Mouse (Mus musculus) MEL (cell line): Measurements from ENCODE around the gene Slc4a1. TPM values are rescaled to one million over a fixed set of nuclear protein-coding genes. Genes with fewer than 3 reads are reported as not detected.

ENCODE experiments used
- DNase-seq: peaks from one replicate; pipeline ENCODE4 v3.0.0; 2011; ENCODE audit warnings: low read depth, low spot score
- H3K27ac ChIP-seq: 2 replicates; pipeline ENCODE4 v1.5.1; 2012; ENCODE audit warnings: low read depth, mild to moderate bottlenecking, control low read depth, low read length, moderate library complexity; ENCODE audit not compliant: control insufficient read depth
- H3K27me3 ChIP-seq, 2 experiments: fragments of 150-350 bp in 1 of 2; sonication (generic) in 1 of 2; 2 replicates each; pipeline ENCODE4 v1.6.1; 2012; ENCODE audit warnings: low read length in 2 of 2, mild to moderate bottlenecking in 2 of 2, improper control_type of control experiment in 1 of 2, moderate library complexity in 1 of 2; ENCODE audit not compliant: insufficient read depth in 2 of 2, control insufficient read depth in 1 of 2
- H3K36me3 ChIP-seq, 2 experiments: 2 replicates each; pipeline ENCODE4 v1.6.1; 2012 to 2014; ENCODE audit warnings: low read length in 2 of 2, improper control_type of control experiment in 1 of 2, inconsistent platforms in 1 of 2, mild to moderate bottlenecking in 1 of 2; ENCODE audit not compliant: insufficient read depth in 2 of 2, control insufficient read depth in 1 of 2
- H3K4me1 ChIP-seq, 2 experiments: fragments of 150-350 bp in 1 of 2; sonication (generic) in 1 of 2; 2 replicates each; pipeline ENCODE4 v1.6.1; 2012; ENCODE audit warnings: low read length in 2 of 2, improper control_type of control experiment in 1 of 2, mild to moderate bottlenecking in 1 of 2; ENCODE audit not compliant: insufficient read depth in 2 of 2, control insufficient read depth in 1 of 2
- H3K4me3 ChIP-seq, 2 experiments: fragments of 150-350 bp in 1 of 2; sonication (generic) in 1 of 2; 2 replicates each; pipeline ENCODE4 v1.5.1; 2012; ENCODE audit warnings: low read depth in 2 of 2, low read length in 2 of 2, mild to moderate bottlenecking in 2 of 2, moderate library complexity in 2 of 2, control low read depth in 1 of 2, improper control_type of control experiment in 1 of 2; ENCODE audit not compliant: control insufficient read depth in 1 of 2, insufficient read depth in 1 of 2
- H3K79me2 ChIP-seq: 2 replicates; pipeline ENCODE4 v1.6.1; 2012; ENCODE audit warnings: mild to moderate bottlenecking, low read length, moderate library complexity; ENCODE audit not compliant: control insufficient read depth, poor library complexity, insufficient read depth
- H3K9ac ChIP-seq: 2 replicates; pipeline ENCODE4 v1.6.1; 2012; ENCODE audit warnings: low read depth, mild to moderate bottlenecking, control low read depth, low read length, moderate library complexity; ENCODE audit not compliant: control insufficient read depth, poor library complexity, severe bottlenecking
- H3K9me3 ChIP-seq: fragments of 150-350 bp; sonication (generic); replicated peaks from 2 replicates; pipeline ENCODE4 v1.6.1; 2012; ENCODE audit warnings: mild to moderate bottlenecking, low read length, improper control_type of control experiment, moderate library complexity; ENCODE audit not compliant: insufficient read depth
- BHLHE40 ChIP-seq: IDR thresholded peaks from 2 replicates; pipeline ENCODE4 v1.6.1; 2012; ENCODE audit warnings: low read depth, mild to moderate bottlenecking, inconsistent platforms, low read length, improper control_type of control experiment, borderline replicate concordance
- CHD1 ChIP-seq: IDR thresholded peaks from 2 replicates; pipeline ENCODE4 v1.6.1; 2012; ENCODE audit warnings: low read depth, mild to moderate bottlenecking, inconsistent platforms, low read length, improper control_type of control experiment
- CHD2 ChIP-seq: IDR thresholded peaks from 2 replicates; pipeline ENCODE4 v1.6.1; 2011; ENCODE audit warnings: low read length, improper control_type of control experiment
- CTCF ChIP-seq, 3 experiments: IDR thresholded peaks in 2 of 3; conservative IDR thresholded peaks in 1 of 3; 2 replicates each; pipeline ENCODE4 v1.5.1; 2011 to 2012; ENCODE audit warnings: low read length in 3 of 3, low read depth in 2 of 3, mild to moderate bottlenecking in 2 of 3, improper control_type of control experiment in 1 of 3, inconsistent platforms in 1 of 3, mixed read lengths in 1 of 3, moderate library complexity in 1 of 3; ENCODE audit not compliant: control insufficient read depth in 1 of 3, insufficient read depth in 1 of 3, poor library complexity in 1 of 3, severe bottlenecking in 1 of 3
- ELF1 ChIP-seq: IDR thresholded peaks from 2 replicates; pipeline ENCODE4 v1.6.1; 2014; ENCODE audit warnings: low read depth, mild to moderate bottlenecking, inconsistent platforms, low read length, improper control_type of control experiment, moderate library complexity
- HCFC1 ChIP-seq: IDR thresholded peaks from 2 replicates; pipeline ENCODE4 v1.6.1; 2012; ENCODE audit warnings: low read depth, mild to moderate bottlenecking, inconsistent platforms, low read length, improper control_type of control experiment, moderate library complexity
- KAT2A ChIP-seq: conservative IDR thresholded peaks from 2 replicates; pipeline ENCODE4 v1.6.1; 2012; ENCODE audit warnings: low read depth, low read length, improper control_type of control experiment, inconsistent platforms
- MEF2A ChIP-seq: IDR thresholded peaks from 2 replicates; pipeline ENCODE4 v1.6.1; 2014; ENCODE audit warnings: low read depth, mild to moderate bottlenecking, inconsistent platforms, low read length, improper control_type of control experiment; ENCODE audit not compliant: poor library complexity, insufficient replicate concordance, severe bottlenecking; ENCODE audit errors: extremely low read depth
- MYB ChIP-seq: IDR thresholded peaks from 2 replicates; pipeline ENCODE4 v1.6.1; 2011; ENCODE audit warnings: mild to moderate bottlenecking, low read depth, low read length, improper control_type of control experiment
- NELFE ChIP-seq: IDR thresholded peaks from 2 replicates; pipeline ENCODE4 v1.6.1; 2011; ENCODE audit warnings: low read depth, low read length, improper control_type of control experiment
- POLR2A ChIP-seq, 2 experiments: IDR thresholded peaks; 2 replicates each; pipeline ENCODE4 v1.6.1; 2011 to 2012; ENCODE audit warnings: low read length in 2 of 2, mild to moderate bottlenecking in 2 of 2, control low read depth in 1 of 2, improper control_type of control experiment in 1 of 2, low read depth in 1 of 2, moderate library complexity in 1 of 2; ENCODE audit not compliant: control insufficient read depth in 1 of 2, insufficient read depth in 1 of 2, poor library complexity in 1 of 2
- RAD21 ChIP-seq: IDR thresholded peaks from 2 replicates; pipeline ENCODE4 v1.6.1; 2011; ENCODE audit warnings: mild to moderate bottlenecking, low read depth, low read length, improper control_type of control experiment
- SIN3A ChIP-seq: IDR thresholded peaks from 2 replicates; pipeline ENCODE4 v1.6.1; 2012; ENCODE audit warnings: low read length, improper control_type of control experiment, inconsistent platforms
- TCF12 ChIP-seq: IDR thresholded peaks from 2 replicates; pipeline ENCODE4 v1.6.1; 2014; ENCODE audit warnings: low read depth, mild to moderate bottlenecking, inconsistent platforms, low read length, improper control_type of control experiment, moderate library complexity
- UBTF ChIP-seq: IDR thresholded peaks from 2 replicates; pipeline ENCODE4 v1.6.1; 2012; ENCODE audit warnings: low read depth, mild to moderate bottlenecking, inconsistent platforms, low read length, improper control_type of control experiment, moderate library complexity, borderline replicate concordance; ENCODE audit not compliant: insufficient read depth
- ZC3H11A ChIP-seq: IDR thresholded peaks from 2 replicates; pipeline ENCODE4 v1.6.1; 2012; ENCODE audit warnings: low read depth, mild to moderate bottlenecking, inconsistent platforms, low read length, improper control_type of control experiment
- ZNF384 ChIP-seq: IDR thresholded peaks from 2 replicates; pipeline ENCODE4 v1.6.1; 2012; ENCODE audit warnings: low read depth, mild to moderate bottlenecking, inconsistent platforms, low read length, improper control_type of control experiment
- polyA plus RNA-seq, 2 experiments: library from polyadenylated mRNA; stranded (reverse) in 1 of 2; unstranded in 1 of 2; fragments of >175 nt in 1 of 2; fragments of >200 nt in 1 of 2; gene quantifications; 2 replicates each; pipeline versions ENCODE4 v1.2.1 to v1.2.4; 2012; ENCODE audit warnings: low replicate concordance in 2 of 2, low read depth in 1 of 2; ENCODE audit not compliant: insufficient read length in 2 of 2, insufficient read depth in 1 of 2, missing spikeins in 1 of 2
- total RNA-seq: library from RNA; depleted of rRNA; stranded (reverse); fragments of 300-350 nt; gene quantifications from 2 replicates; pipeline ENCODE4 v1.2.3, GENCODE M21; 2012

The Slc4a1 gene
- total and polyA plus RNA-seq, 3 experiments: 0.23 to 0.35 TPM; not detected in 1

GRCm38 (mm10) chr11:102384418-102384817, 18.4 kb upstream of the Slc4a1 start:
- no peaks in the 10 kb centered on the region for H3K36me3 ChIP-seq

DNA sequence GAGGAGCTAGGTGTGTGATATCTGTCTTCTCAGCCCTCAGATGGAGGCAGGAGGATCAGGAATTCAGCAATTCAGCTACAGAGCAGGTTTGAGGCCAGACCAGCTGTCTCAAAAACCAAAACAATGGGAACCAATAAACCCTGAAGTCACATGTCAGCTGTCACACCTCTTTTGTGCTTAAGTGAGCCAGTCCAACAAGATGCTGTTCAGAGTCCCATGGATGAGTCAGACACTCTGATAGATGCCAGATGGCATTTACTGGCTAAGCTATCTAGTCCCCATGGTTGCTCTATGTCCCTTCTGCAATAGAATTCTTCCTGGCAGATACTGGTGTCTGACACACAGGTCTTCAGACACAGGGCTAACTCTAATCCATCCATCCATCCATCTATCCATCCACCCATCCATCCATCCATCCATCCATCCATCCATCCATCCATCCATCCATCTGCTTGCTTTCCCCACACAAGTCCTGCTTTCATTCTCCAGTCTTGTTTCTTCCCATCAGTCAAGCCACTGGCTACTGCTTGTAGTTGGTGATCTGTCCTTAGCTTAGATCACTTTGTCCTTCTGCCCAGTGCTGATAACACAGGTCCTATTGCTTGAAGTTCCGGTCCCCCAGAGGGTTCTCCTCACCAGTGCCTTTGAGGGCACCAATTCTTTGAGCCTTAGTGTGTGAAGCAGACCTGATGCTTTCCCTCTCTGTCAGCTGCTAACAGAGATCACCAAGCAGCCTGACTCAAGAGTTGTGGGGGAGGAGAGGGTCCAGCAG, 17.5 kb upstream of the Slc4a1 start:
- TF ChIP-seq CTCF (IDR thresholded peaks at IDR 0.05 in 2 of 3, conservative IDR thresholded peaks at IDR 0.05 in 1 of 3; ENCODE audit: control insufficient read depth in 1 of 3, insufficient read depth in 1 of 3, low read depth in 2 of 3, low read length in 3 of 3, poor library complexity in 1 of 3, severe bottlenecking in 1 of 3) (0 out of 6 replicates have a peak, but pooled peaks of 1 of the 3 experiments have one; percentile 3), MEF2A (no peak), UBTF (no peak), CHD1 (no peak), KAT2A (no peak), TCF12 (no peak), ZNF384 (no peak), BHLHE40 (no peak)
- no peak for DNase-seq
- Histone ChIP-seq H3K4me3 (no peak overlapping the region), H3K36me3 (no peaks in the 10 kb centered on the region), H3K27ac (no peak overlapping the region), H3K9me3 (no peaks in the 10 kb centered on the region), H3K27me3 (peaks cover 7 to 15% of the 10 kb centered on the region in 2 experiments), H3K4me1 (no peaks in the 10 kb centered on the region), H3K9ac (no peak overlapping the region), H3K79me2 (no peaks in the 10 kb centered on the region)

More at GRCm38 (mm10) chr11:102384418-102384817, 18.4 kb upstream of the Slc4a1 start:
- H3K4me3 ChIP-seq: no peak overlapping the region
- no peak overlapping the region for H3K9ac ChIP-seq
- DNase-seq: no peak
- no peaks in the 10 kb centered on the region for H3K79me2 ChIP-seq
- H3K4me1 ChIP-seq: no peaks in the 10 kb centered on the region
- H3K27me3 ChIP-seq: peaks cover 7 to 21% of the 10 kb centered on the region in 2 experiments
- H3K9me3 ChIP-seq: no peaks in the 10 kb centered on the region
- no peak for TF ChIP-seq UBTF
- TF ChIP-seq KAT2A: no peak
- no peak for TF ChIP-seq CHD2
- TF ChIP-seq MEF2A: no peak
- no peak for TF ChIP-seq POLR2A (IDR thresholded peaks at IDR 0.05; ENCODE audit: control insufficient read depth in 1 of 2, insufficient read depth in 1 of 2, low read depth in 1 of 2, low read length in 2 of 2, poor library complexity in 1 of 2)
- no peak for TF ChIP-seq HCFC1
- TF ChIP-seq MYB: no peak
- no peak for TF ChIP-seq ELF1
- TF ChIP-seq NELFE: no peak
- no peak for TF ChIP-seq ZC3H11A
- TF ChIP-seq SIN3A: no peak
- no peak for TF ChIP-seq RAD21
- H3K27ac ChIP-seq: no peak overlapping the region
